Mouse (Mus musculus) liver, embryonic 14.5 days (tissue): ENCODE measurements at regions not wholly inside any gene's neighbourhood (a gene's known extent, or its start where the extent isn't known, plus 50 kb on each side); places are given as distances from the start of the nearest gene placed in this dataset.

Experiments used
- CTCF ChIP-seq: IDR thresholded peaks from 2 replicates; pipeline ENCODE4 v1.5.1; 2016; ENCODE audit warnings: antibody characterized with exemption, low read depth, control low read depth
- EP300 ChIP-seq: IDR thresholded peaks from 2 replicates; pipeline ENCODE4 v1.6.1; 2016; ENCODE audit warnings: antibody characterized with exemption, low read depth

GRCm38 (mm10) chr3:115619970-115620369 is 94.9 kb downstream of the S1pr1 start:
- TF ChIP-seq CTCF: no peak
- no peak for TF ChIP-seq EP300
